Mouse (Mus musculus) central nervous system, embryonic 11.5 days (tissue): ENCODE results near the gene Ldlrap1. TPM values are rescaled to one million over a fixed set of nuclear protein-coding genes. Genes with fewer than 3 reads are reported as not detected.

ENCODE experiments used
- polyA plus RNA-seq: library from polyadenylated mRNA; depleted of rRNA; stranded (reverse); fragments of >200 nt; gene quantifications from 2 replicates; pipeline ENCODE4 v1.2.3, GENCODE M21; 2012; rRNA removed

Ldlrap1 gene
- 4.0 and 8.4 TPM in 2 replicates for polyA plus RNA-seq

DNA sequence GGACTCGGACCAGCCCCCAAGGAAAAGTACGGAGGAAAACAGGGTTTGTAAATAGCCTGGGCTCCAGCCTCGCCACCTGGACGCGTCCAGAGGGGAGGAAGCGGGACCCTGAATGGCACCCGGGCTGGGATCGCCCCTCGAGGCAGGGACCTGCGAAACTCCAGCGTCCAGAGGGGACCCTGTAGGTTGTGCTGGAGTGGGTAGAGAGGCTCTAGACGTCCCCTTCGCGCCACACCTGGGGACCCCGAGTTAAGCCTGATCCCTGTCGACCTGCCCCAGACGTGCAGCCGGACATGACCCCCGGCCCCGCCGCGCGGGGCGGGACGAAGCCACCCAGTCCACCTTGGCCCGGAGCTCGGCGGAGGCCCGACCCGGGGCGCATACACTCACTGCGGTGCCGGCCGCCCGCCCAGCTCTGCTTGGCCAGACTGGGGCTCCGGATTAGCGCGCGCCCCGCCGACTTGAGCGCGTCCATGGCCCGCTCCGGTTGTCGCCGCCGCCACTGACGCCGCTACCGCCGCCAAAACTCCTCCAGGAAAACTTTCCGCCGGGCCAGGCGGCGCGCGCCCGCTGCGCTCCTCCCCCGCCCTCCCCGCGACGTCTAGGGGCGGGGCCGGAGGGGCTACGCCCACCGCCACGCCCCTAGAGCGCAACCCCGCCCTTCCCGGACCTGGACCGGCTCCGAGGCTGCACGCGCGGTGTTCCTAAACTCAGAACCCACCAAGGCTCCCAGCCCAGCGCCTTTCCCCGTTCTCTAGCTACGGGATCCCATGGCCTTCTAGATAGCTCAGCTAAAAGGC lies at the start of gene Ldlrap1:
Gene Ldlrap1, minus strand, starts transcription at position 599 of the 800 bp plus-strand sequence.

GRCm38 (mm10) chr4:134703835-134704546 lies 63.8 kb downstream of the Ldlrap1 start, which contains the start of gene Man1c1:
Man1c1 (minus strand) TSS chr4:134704290.

Other genes with a start within 250 kb of the Ldlrap1 start
- 78.0 and 94.1 TPM in 2 replicates for gene Mtfr1l, start 232.6 kb downstream of the Ldlrap1 start, polyA plus RNA-seq
- gene Selenon, start 215.9 kb downstream of the Ldlrap1 start, polyA plus RNA-seq = 25.8 and 47.2 TPM in 2 replicates
- 6.4 and 7.6 TPM in 2 replicates for gene Man1c1, start 63.7 kb downstream of the Ldlrap1 start, polyA plus RNA-seq
- gene Maco1, start 85.3 kb upstream of the Ldlrap1 start, polyA plus RNA-seq = 39.1 and 45.2 TPM in 2 replicates
- gene Rhd, start 96.5 kb upstream of the Ldlrap1 start, polyA plus RNA-seq = 15.6 and 18.5 TPM in 2 replicates
- gene Tmem50a, start 147.0 kb upstream of the Ldlrap1 start, polyA plus RNA-seq = 91.3 and 98.5 TPM in 2 replicates
- 406 and 438 TPM in 2 replicates for gene Rsrp1, start 155.6 kb upstream of the Ldlrap1 start, polyA plus RNA-seq
- gene Syf2, start 162.9 kb upstream of the Ldlrap1 start, polyA plus RNA-seq = 70.0 and 114 TPM in 2 replicates